Mouse (Mus musculus) urinary bladder, postnatal 0 days (tissue): Measurements from ENCODE around the gene Elmo2. TPM values are rescaled to one million over a fixed set of nuclear protein-coding genes. Genes with fewer than 3 reads are reported as not detected.

Experiments
- polyA plus RNA-seq: library from polyadenylated mRNA; unstranded; fragments of >200 nt; fragmentation: Nextera tagmentation; extraction: Ambion mirVana; gene quantifications from 2 replicates; pipeline ENCODE4 v1.2.1, GENCODE M21; 2015

Gene Elmo2
- polyA plus RNA-seq: 36.1 and 36.8 TPM in 2 replicates

GRCm38 (mm10) chr2:165326304-165327190, at the start of gene Elmo2:
TSS of gene Elmo2 (minus strand) at chr2:165326479.

GRCm38 (mm10) chr2:165368496-165368895, 42.2 kb upstream of the Elmo2 start, which contains the start of gene Zfp663:
TSS of gene Zfp663 (minus strand) at chr2:165368729.

GRCm38 (mm10) chr2:165287202-165287984, 38.9 kb downstream of the Elmo2 start, which contains the start of gene Slc35c2:
TSS of gene Slc35c2 (minus strand) at chr2:165287869.

Other genes with a start within 250 kb of the Elmo2 start
- gene 1700025C18Rik, start 235.7 kb downstream of the Elmo2 start, polyA plus RNA-seq: not detected in 2 replicates
- gene Cdh22, start 91.6 kb downstream of the Elmo2 start, polyA plus RNA-seq: 0.04 TPM in 1 of 2 replicates, not detected in the other
- 37.5 and 39.7 TPM in 2 replicates for gene Slc35c2, start 38.6 kb downstream of the Elmo2 start, polyA plus RNA-seq
- 0.04 TPM in 1 of 2 replicates, not detected in the other for gene Zfp663, start 42.2 kb upstream of the Elmo2 start, polyA plus RNA-seq
- gene Zfp334, start 61.8 kb upstream of the Elmo2 start, polyA plus RNA-seq: 1.4 and 1.6 TPM in 2 replicates
- gene Ocstamp, start 73.9 kb upstream of the Elmo2 start, polyA plus RNA-seq: 0.04 TPM in 1 of 2 replicates, not detected in the other
- gene Slc13a3, start 146.8 kb upstream of the Elmo2 start, polyA plus RNA-seq: 0.44 and 0.59 TPM in 2 replicates
- 17.1 and 18.3 TPM in 2 replicates for gene Trp53rka, start 166.8 kb upstream of the Elmo2 start, polyA plus RNA-seq
- 5.9 and 7.3 TPM in 2 replicates for gene Slc2a10, start 177.3 kb upstream of the Elmo2 start, polyA plus RNA-seq